Mouse (Mus musculus) kidney, embryonic 16.5 days (tissue): ENCODE measurements around the gene Tmem91. TPM values are rescaled to one million over a fixed set of nuclear protein-coding genes. Genes with fewer than 3 reads are reported as not detected.
A peak's percentile ranks its signal among the peaks of the same experiment; 100 is the strongest.
"Not testable (repeated sequence)": the region's sequence is repeated elsewhere in the genome, so short reads cannot be mapped to it uniquely, and the experiment has no call there.

Experiments used
- ATAC-seq: fragments of 200-750 bp; cut with Nextera tagmentation; 2 replicates; pipeline ENCODE4 v1.8.0; 2017; ENCODE audit warnings: moderate TSS enrichment; ENCODE audit not compliant: low FRiP score, low TSS enrichment
- H3K27ac ChIP-seq: fragments of 300-500 bp; sonication (generic); 2 replicates; pipeline ENCODE4 v1.5.1; 2014; ENCODE audit warnings: low read length
- H3K27me3 ChIP-seq: fragments of 300-500 bp; sonication (generic); 2 replicates; pipeline ENCODE4 v1.6.1; 2014; ENCODE audit warnings: low read length, control low read depth, mixed read lengths; ENCODE audit not compliant: insufficient read depth
- H3K36me3 ChIP-seq: fragments of 300-500 bp; sonication (generic); 2 replicates; pipeline ENCODE4 v1.6.1; 2014; ENCODE audit warnings: low read length, control low read depth, mixed read lengths; ENCODE audit not compliant: insufficient read depth
- H3K4me1 ChIP-seq: fragments of 300-500 bp; sonication (generic); 2 replicates; pipeline ENCODE4 v1.6.1; 2014; ENCODE audit warnings: low read length, control low read depth, mixed read lengths; ENCODE audit not compliant: insufficient read depth
- H3K4me2 ChIP-seq: fragments of 300-500 bp; sonication (generic); replicated peaks from 2 replicates; pipeline ENCODE4 v1.6.1; 2014; ENCODE audit warnings: low read depth, low read length
- H3K4me3 ChIP-seq: fragments of 300-500 bp; sonication (generic); 2 replicates; pipeline ENCODE4 v1.5.1; 2014; ENCODE audit warnings: mild to moderate bottlenecking, low read length
- H3K9ac ChIP-seq: fragments of 300-500 bp; sonication (generic); replicated peaks from 2 replicates; pipeline ENCODE4 v1.6.1; 2014; ENCODE audit warnings: low read length
- H3K9me3 ChIP-seq: fragments of 300-500 bp; sonication (generic); 2 replicates; pipeline ENCODE4 v1.6.1; 2016; ENCODE audit warnings: low read length, control low read depth
- WGBS: fragments of 180-500 bp; shearing (Covaris S2); extraction: QIAGEN DNeasy Blood & Tissue Kit; methylation state at CpG from one replicate; pipeline ENCODE4 v1.1.7; 2014; 5-methylcytosine and 5-hydroxymethylcytosine counted together
- polyA plus RNA-seq: library from polyadenylated mRNA; unstranded; fragments of >200 nt; fragmentation: Nextera tagmentation; extraction: Ambion mirVana; gene quantifications from 2 replicates; pipeline ENCODE4 v1.2.1, GENCODE M21; 2015

The Tmem91 gene
- 2.3 and 3.7 TPM in 2 replicates for polyA plus RNA-seq

GRCm38 (mm10) chr7:25674719-25675300, at the start of gene Tmem91:
Gene Tmem91 (minus strand): TSS chr7:25675166.
- peak; percentile 73; the same call in 1 of the 2 replicates for ATAC-seq
- H3K4me3 ChIP-seq: peak within 1 kb of the TSS; percentile 46
- H3K4me2 ChIP-seq: peak within 1 kb of the TSS; percentile 68
- H3K9ac ChIP-seq: peak within 1 kb of the TSS; percentile 58
- no peaks in the 10 kb centered on the region for H3K9me3 ChIP-seq
- peaks cover 8% of the 10 kb centered on the region for H3K4me1 ChIP-seq
- WGBS: 2% methylated on average over 29 of the region's 29 CpGs
- peaks cover 36% of the 10 kb centered on the region for H3K27me3 ChIP-seq
- no peaks in the 10 kb centered on the region for H3K36me3 ChIP-seq
- no peak within 1 kb of the TSS for H3K27ac ChIP-seq

GRCm38 (mm10) chr7:25721776-25722175, 46.8 kb upstream of the Tmem91 start:
- H3K9me3 ChIP-seq, H3K27me3 ChIP-seq, ATAC-seq, H3K27ac ChIP-seq, H3K4me3 ChIP-seq, H3K4me2 ChIP-seq, H3K9ac ChIP-seq: not testable (repeated sequence)
- Histone ChIP-seq H3K36me3 (peaks cover 58% of the 10 kb centered on the region), H3K4me1 (peaks cover 18% of the 10 kb centered on the region)

DNA sequence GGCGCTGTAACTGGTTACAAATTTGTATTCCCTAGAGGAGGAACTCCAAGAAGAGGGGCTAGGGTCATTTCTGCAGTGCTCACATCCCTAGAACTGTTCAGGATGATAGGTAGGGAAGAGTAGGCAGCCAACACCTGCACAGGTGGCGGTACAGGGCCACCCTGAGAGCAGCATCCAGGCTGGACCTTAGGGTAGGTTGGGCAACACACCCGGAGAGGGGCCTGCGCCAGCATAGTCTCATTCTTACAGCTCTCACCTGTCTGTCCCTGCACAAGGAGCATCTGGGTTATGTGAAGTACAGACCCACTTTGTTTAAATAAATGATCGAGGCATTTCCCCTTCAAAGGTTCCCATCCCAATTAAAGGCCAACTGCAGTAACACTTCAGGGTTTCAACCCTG, 45.8 kb upstream of the Tmem91 start:
- peaks cover 56% of the 10 kb centered on the region for H3K36me3 ChIP-seq
- no peak overlapping the region for H3K4me3 ChIP-seq
- WGBS: 86% methylated on average over 5 of the region's 5 CpGs
- no peak overlapping the region for H3K4me2 ChIP-seq
- H3K9ac ChIP-seq: no peak overlapping the region
- no peak for ATAC-seq
- H3K9me3 ChIP-seq: no peaks in the 10 kb centered on the region
- H3K27ac ChIP-seq: no peak overlapping the region
- no peaks in the 10 kb centered on the region for H3K27me3 ChIP-seq
- peaks cover 18% of the 10 kb centered on the region for H3K4me1 ChIP-seq

DNA sequence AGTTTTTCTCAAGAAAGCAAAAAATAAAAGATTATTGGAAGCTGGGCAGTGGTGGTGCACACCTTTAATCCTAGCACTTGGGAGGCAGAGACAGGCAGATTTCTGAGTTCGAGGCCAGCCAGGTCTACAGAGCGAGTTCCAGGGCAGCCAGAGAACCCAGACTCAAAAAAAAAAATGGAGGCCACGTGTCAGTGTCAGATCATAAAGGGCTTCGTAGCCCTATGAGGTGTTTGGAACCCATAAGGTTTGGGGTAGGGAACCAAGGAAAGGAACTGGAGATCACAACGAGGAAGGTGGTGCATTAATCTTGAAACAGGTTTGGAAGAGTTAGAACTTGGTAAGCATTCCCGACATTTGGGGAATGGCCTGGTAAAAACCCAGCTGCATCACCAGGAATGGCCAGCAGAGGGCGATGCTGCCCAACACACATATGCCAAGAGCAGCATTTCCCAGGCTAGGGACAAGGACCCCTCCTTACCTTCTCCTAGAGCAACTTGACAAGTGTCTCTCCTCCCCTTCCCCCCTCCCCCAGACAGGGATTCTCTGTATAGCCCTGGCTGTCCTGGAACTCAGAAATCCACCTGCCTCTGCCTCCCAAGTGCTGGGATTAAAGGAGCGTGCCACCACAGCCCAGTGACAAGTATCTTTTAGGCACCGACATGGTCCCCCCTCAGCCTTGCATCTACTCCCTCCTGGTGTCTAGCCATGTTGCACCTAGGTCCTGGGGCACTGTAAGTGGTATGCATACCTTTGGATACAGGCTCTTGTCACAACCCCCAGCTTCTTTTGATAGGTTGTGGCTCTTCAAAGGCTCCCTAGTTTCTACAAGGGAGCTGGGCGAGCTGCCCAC, 45.0 kb upstream of the Tmem91 start:
- peaks cover 18% of the 10 kb centered on the region for H3K4me1 ChIP-seq
- no peak overlapping the region for H3K4me2 ChIP-seq
- H3K27ac ChIP-seq: peak overlapping the region; percentile 90
- ATAC-seq: peak; percentile 32
- WGBS: 66% methylated on average over 10 of the region's 10 CpGs
- no peak overlapping the region for H3K4me3 ChIP-seq
- 0 out of 2 replicates have a peak overlapping the region, but pooled peaks have one; percentile 86 for H3K9ac ChIP-seq
- H3K36me3 ChIP-seq: peaks cover 56% of the 10 kb centered on the region
- H3K9me3 ChIP-seq: no peaks in the 10 kb centered on the region
- no peaks in the 10 kb centered on the region for H3K27me3 ChIP-seq

- Histone ChIP-seq H3K4me3 (peak within 1 kb of the TSS; percentile 88), H3K27ac (peak within 1 kb of the TSS; percentile 90), H3K36me3 (peaks cover 56% of the 10 kb centered on the region), H3K9ac (peak within 1 kb of the TSS; percentile 86), H3K27me3 (no peaks in the 10 kb centered on the region), H3K4me2 (peak within 1 kb of the TSS; percentile 87), H3K9me3 (no peaks in the 10 kb centered on the region), H3K4me1 (peaks cover 18% of the 10 kb centered on the region)
- peak; percentile 84 for ATAC-seq
- WGBS: 4% methylated on average over 32 of the region's 32 CpGs
Observed at GRCm38 (mm10) chr7:25718788-25719417, 43.9 kb upstream of the Tmem91 start, which contains the start of gene Ccdc97. Gene Ccdc97 (minus strand): TSS chr7:25719088.

DNA sequence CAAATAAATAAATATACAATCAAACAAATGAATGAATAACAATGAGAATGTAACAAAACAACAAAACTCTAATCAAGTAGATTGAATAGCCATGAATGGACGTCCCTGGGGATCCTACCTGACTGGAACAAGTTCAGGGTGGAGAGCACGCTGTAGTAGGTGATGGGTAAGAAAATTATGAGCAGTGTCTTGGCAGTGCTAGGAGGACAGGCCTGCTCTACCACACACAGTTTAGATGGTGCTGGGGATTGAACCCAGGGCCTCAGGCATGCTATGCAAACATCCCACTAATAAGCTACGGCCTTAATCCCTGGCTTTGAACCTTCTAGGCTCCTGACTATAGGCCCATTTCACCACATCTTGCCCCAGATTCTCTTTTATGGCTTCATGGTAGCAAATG, 42.5 kb upstream of the Tmem91 start:
- Histone ChIP-seq H3K9ac (peak overlapping the region; percentile 86; the same call in 1 of the 2 replicates), H3K27ac (no peak overlapping the region), H3K4me3 (no peak overlapping the region), H3K9me3 (no peaks in the 10 kb centered on the region), H3K27me3 (no peaks in the 10 kb centered on the region), H3K36me3 (peaks cover 55% of the 10 kb centered on the region), H3K4me1 (peaks cover 18% of the 10 kb centered on the region), H3K4me2 (peak overlapping the region; percentile 87)
- no peak for ATAC-seq
- WGBS: 82% methylated on average over 3 of the region's 3 CpGs

DNA sequence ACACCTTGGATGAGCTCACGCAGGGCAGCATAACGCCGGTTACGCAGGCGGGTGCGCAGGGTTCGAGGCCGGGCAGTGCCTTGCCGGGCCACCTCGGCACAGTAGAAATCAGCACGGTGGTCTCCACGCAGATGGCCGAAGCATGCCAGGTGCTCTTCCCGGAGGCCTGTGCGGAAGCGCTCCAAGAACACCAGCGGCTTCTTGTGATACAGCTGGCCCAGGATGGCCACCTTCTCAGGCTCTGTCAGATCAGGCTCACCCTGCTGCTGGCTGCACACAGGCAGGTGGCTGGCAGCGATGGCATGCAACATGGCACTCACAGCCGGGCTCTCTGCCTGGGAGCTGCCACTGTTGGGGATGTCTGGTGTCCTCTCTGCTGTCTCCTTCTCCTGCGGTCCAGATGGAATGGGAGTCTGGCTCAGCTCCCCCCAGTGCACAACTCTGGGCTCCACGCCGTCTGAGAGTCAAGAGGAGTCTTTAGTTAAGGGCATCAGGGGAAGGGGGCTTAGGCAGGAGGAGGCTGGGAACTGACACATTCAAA, 40.8 kb upstream of the Tmem91 start:
- WGBS: 99% methylated on average over 22 of the region's 22 CpGs
- no peaks in the 10 kb centered on the region for H3K27me3 ChIP-seq
- H3K4me1 ChIP-seq: peaks cover 18% of the 10 kb centered on the region
- no peak for ATAC-seq
- no peaks in the 10 kb centered on the region for H3K9me3 ChIP-seq
- no peak overlapping the region for H3K9ac ChIP-seq
- H3K27ac ChIP-seq: no peak overlapping the region
- no peak overlapping the region for H3K4me3 ChIP-seq
- H3K36me3 ChIP-seq: peaks cover 51% of the 10 kb centered on the region
- no peak overlapping the region for H3K4me2 ChIP-seq

GRCm38 (mm10) chr7:25714581-25714980, 39.6 kb upstream of the Tmem91 start:
- Histone ChIP-seq H3K9ac (no peak overlapping the region), H3K4me3 (no peak overlapping the region), H3K9me3 (no peaks in the 10 kb centered on the region), H3K4me1 (peaks cover 25% of the 10 kb centered on the region), H3K27me3 (no peaks in the 10 kb centered on the region), H3K27ac (no peak overlapping the region), H3K36me3 (peaks cover 45% of the 10 kb centered on the region), H3K4me2 (no peak overlapping the region)
- no peak for ATAC-seq
- WGBS: 93% methylated on average over 8 of the region's 8 CpGs

DNA sequence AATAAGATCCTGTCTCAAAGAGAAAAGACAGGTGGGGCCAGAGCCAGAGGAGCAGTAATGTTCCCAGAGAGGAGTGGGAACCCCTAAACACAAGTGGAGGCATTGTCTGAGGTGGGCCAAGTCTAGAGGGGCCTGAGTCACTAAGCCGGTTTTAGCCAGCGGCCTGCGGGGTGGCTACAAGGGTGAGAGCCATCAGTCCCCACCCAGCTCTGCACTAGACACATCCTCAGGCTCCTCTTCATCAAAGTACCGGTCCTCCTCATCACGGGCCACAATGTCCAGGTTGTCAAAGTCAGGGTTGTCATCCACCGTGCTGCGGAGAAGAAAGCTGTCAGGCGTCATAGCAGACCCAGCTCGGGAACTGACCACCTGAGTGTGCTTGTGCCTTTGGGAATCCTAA, 37.8 kb upstream of the Tmem91 start:
- no peak overlapping the region for H3K9ac ChIP-seq
- no peak overlapping the region for H3K4me2 ChIP-seq
- H3K9me3 ChIP-seq: no peaks in the 10 kb centered on the region
- H3K27ac ChIP-seq: no peak overlapping the region
- no peak overlapping the region for H3K4me3 ChIP-seq
- peaks cover 45% of the 10 kb centered on the region for H3K36me3 ChIP-seq
- 89% methylated on average over 9 of the region's 9 CpGs for WGBS
- peaks cover 17% of the 10 kb centered on the region for H3K4me1 ChIP-seq
- ATAC-seq: no peak
- no peaks in the 10 kb centered on the region for H3K27me3 ChIP-seq
